Comparison of ENCODE assay signal across 21 mouse cellular contexts in the genomic region with DNA sequence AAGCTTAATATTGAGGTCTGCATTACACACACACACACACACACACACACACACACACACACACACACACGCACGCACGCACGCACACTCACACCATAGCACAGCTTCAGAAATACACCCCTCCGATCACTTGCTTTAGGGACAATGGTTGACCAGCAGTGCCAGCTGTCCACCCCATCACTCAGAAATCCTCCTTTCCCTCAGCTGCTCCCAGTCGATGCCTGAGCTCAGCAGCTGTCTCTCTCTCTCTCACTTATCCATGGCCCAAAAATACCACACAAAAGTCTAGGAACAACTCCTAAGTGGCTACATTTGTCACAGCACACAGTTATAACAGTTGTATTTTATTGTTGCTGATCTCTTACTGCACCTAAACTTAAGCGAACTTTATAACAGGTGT. TPM values are rescaled to one million over a fixed set of nuclear protein-coding genes. Genes with fewer than 3 reads are reported as not detected.
"Had no signal": no experiment of that assay in that cellular context is flagged by ENCODE, and none has a peak within 500 bp of the region (broad histone marks: within the 10 kb centered on the region; RNA-seq: fewer than 3 reads in every experiment).

No protein-coding gene starts in this region.

- H3K4me1 ChIP-seq: lung, embryonic 15.5 days had no signal

- H3K4me2 ChIP-seq: lung, embryonic 15.5 days; midbrain, embryonic 11.5 days; midbrain, embryonic 13.5 days; midbrain, embryonic 15.5 days; neural tube, embryonic 13.5 days; neural tube, embryonic 15.5 days had no signal

- H3K4me3 ChIP-seq: lung, embryonic 15.5 days; megakaryocyte, embryonic 14.5 days; midbrain, embryonic 13.5 days; midbrain, embryonic 15.5 days; neural tube, embryonic 13.5 days; neural tube, embryonic 15.5 days had no signal

- ATAC-seq: liver, postnatal 0 days; lung, postnatal 0 days; midbrain, embryonic 13.5 days; midbrain, embryonic 15.5 days had no signal

- H3K27me3 ChIP-seq: lung, embryonic 15.5 days; megakaryocyte, embryonic 14.5 days; midbrain, embryonic 13.5 days; midbrain, embryonic 15.5 days; neural tube, embryonic 13.5 days; neural tube, embryonic 15.5 days had no signal

- H3K27ac ChIP-seq: lung, embryonic 15.5 days; macrophage; midbrain, embryonic 13.5 days; midbrain, embryonic 15.5 days; neural tube, embryonic 13.5 days; neural tube, embryonic 15.5 days had no signal

- H3K36me3 ChIP-seq: lung, embryonic 15.5 days; midbrain, embryonic 13.5 days; midbrain, embryonic 15.5 days; neural tube, embryonic 13.5 days; neural tube, embryonic 15.5 days had no signal

- H3K9me3 ChIP-seq: lung, embryonic 15.5 days; megakaryocyte, embryonic 14.5 days; midbrain, embryonic 13.5 days; midbrain, embryonic 15.5 days; neural tube, embryonic 13.5 days; neural tube, embryonic 15.5 days had no signal

- H3K9ac ChIP-seq: liver, postnatal 0 days; lung, embryonic 15.5 days; midbrain, embryonic 13.5 days; midbrain, embryonic 15.5 days; neural tube, embryonic 13.5 days; neural tube, embryonic 15.5 days had no signal

- DNase-seq: liver, postnatal 0 days; lung, adult 2 months; lung, postnatal 14 days; lung, postnatal 36 days; right cerebral cortex, adult 18-20 months; right cerebral cortex, postnatal 25 days; right cerebral cortex, postnatal 4 days; spleen, adult 18-20 months; thymus, adult 18-20 months; thymus, postnatal 14 days; thymus, postnatal 36 days had no signal

RNA-seq across cellular contexts. Expression of gene Plet1, which starts 36.7 kb away (rescaled TPM):
- total RNA-seq: monocyte, adult 5-6 weeks had no signal
- polyA plus RNA-seq: macrophage had no signal
